Mouse (Mus musculus): ENCODE data around the gene Pdzd2. TPM values are rescaled to one million over a fixed set of nuclear protein-coding genes. Genes with fewer than 3 reads are reported as not detected.

Gene Pdzd2
- polyA plus RNA-seq, 1 experiment from 2014 or later: 27.0 TPM

GRCm38 (mm10) chr15:12665946-12666345 lies 73.8 kb downstream of the Pdzd2 start:
- H3K9me3 ChIP-seq (replicated peaks; ENCODE audit: control insufficient read depth, low read length): no peaks in the 10 kb centered on the region
- no peak for ATAC-seq (ENCODE audit: insufficient read depth, low FRiP score)
- no peak overlapping the region for H3K4me3 ChIP-seq (replicated peaks; ENCODE audit: low read length)
- no peaks in the 10 kb centered on the region for H3K27me3 ChIP-seq (ENCODE audit: control insufficient read depth, insufficient read depth, low read length)
- whole genome bisulfite sequencing: 93% methylated on average over 6 of the region's 6 CpGs
- H3K27ac ChIP-seq (ENCODE audit: low read length): no peak overlapping the region
- H3K36me3 ChIP-seq (ENCODE audit: control insufficient read depth, insufficient read depth, low read length): no peaks in the 10 kb centered on the region
- H3K4me1 ChIP-seq (ENCODE audit: control insufficient read depth, insufficient read depth, low read length): 0 out of 2 replicates have a peak, but pooled peaks cover 6% of the 10 kb centered on the region
- no peak overlapping the region for H3K9ac ChIP-seq (ENCODE audit: low read length)
- H3K4me2 ChIP-seq (ENCODE audit: low read depth, low read length): no peak overlapping the region

GRCm38 (mm10) chr15:12663351-12663750 lies 76.4 kb downstream of the Pdzd2 start:
- Histone ChIP-seq H3K4me1 (ENCODE audit: control insufficient read depth, insufficient read depth, low read length) (0 out of 2 replicates have a peak, but pooled peaks cover 6% of the 10 kb centered on the region), H3K27me3 (ENCODE audit: control insufficient read depth, insufficient read depth, low read length) (no peaks in the 10 kb centered on the region), H3K36me3 (ENCODE audit: control insufficient read depth, insufficient read depth, low read length) (no peaks in the 10 kb centered on the region), H3K9me3 (replicated peaks; ENCODE audit: control insufficient read depth, low read length) (no peaks in the 10 kb centered on the region), H3K4me3 (replicated peaks; ENCODE audit: low read length) (no peak overlapping the region), H3K4me2 (ENCODE audit: low read depth, low read length) (no peak overlapping the region), H3K9ac (ENCODE audit: low read length) (no peak overlapping the region), H3K27ac (ENCODE audit: low read length) (no peak overlapping the region)
- 89% methylated on average over 9 of the region's 9 CpGs for WGBS
- ATAC-seq (ENCODE audit: insufficient read depth, low FRiP score): no peak

- Histone ChIP-seq H3K27ac (ENCODE audit: low read length) (no peak overlapping the region), H3K9me3 (replicated peaks; ENCODE audit: control insufficient read depth, low read length) (no peaks in the 10 kb centered on the region; the same call in 1 of the 2 replicates), H3K4me1 (ENCODE audit: control insufficient read depth, insufficient read depth, low read length) (no peaks in the 10 kb centered on the region), H3K4me3 (replicated peaks; ENCODE audit: low read length) (no peak overlapping the region), H3K4me2 (ENCODE audit: low read depth, low read length) (no peak overlapping the region), H3K9ac (ENCODE audit: low read length) (no peak overlapping the region), H3K36me3 (ENCODE audit: control insufficient read depth, insufficient read depth, low read length) (no peaks in the 10 kb centered on the region), H3K27me3 (ENCODE audit: control insufficient read depth, insufficient read depth, low read length) (no peaks in the 10 kb centered on the region)
- no peak for ATAC-seq (ENCODE audit: insufficient read depth, low FRiP score)
- 80% methylated on average over 9 of the region's 9 CpGs for WGBS
Measured at GRCm38 (mm10) chr15:12660320-12660719, 79.4 kb downstream of the Pdzd2 start.

GRCm38 (mm10) chr15:12655959-12656662 lies 83.6 kb downstream of the Pdzd2 start:
- Histone ChIP-seq H3K4me1 (ENCODE audit: control insufficient read depth, insufficient read depth, low read length) (no peaks in the 10 kb centered on the region), H3K4me2 (ENCODE audit: low read depth, low read length) (no peak overlapping the region), H3K27me3 (ENCODE audit: control insufficient read depth, insufficient read depth, low read length) (no peaks in the 10 kb centered on the region), H3K27ac (ENCODE audit: low read length) (no peak overlapping the region), H3K9me3 (replicated peaks; ENCODE audit: control insufficient read depth, low read length) (no peaks in the 10 kb centered on the region; the same call in 1 of the 2 replicates), H3K4me3 (replicated peaks; ENCODE audit: low read length) (no peak overlapping the region), H3K9ac (ENCODE audit: low read length) (no peak overlapping the region), H3K36me3 (ENCODE audit: control insufficient read depth, insufficient read depth, low read length) (no peaks in the 10 kb centered on the region)
- 63% methylated on average over 6 of the region's 6 CpGs for WGBS
- no peak for ATAC-seq (ENCODE audit: insufficient read depth, low FRiP score)

GRCm38 (mm10) chr15:12655316-12655715 lies 84.4 kb downstream of the Pdzd2 start:
- no peak for ATAC-seq (ENCODE audit: insufficient read depth, low FRiP score)
- H3K9me3 ChIP-seq (replicated peaks; ENCODE audit: control insufficient read depth, low read length): no peaks in the 10 kb centered on the region; the same call in 1 of the 2 replicates
- WGBS: 93% methylated on average over 7 of the region's 7 CpGs

GRCm38 (mm10) chr15:12652336-12653031 lies 87.2 kb downstream of the Pdzd2 start:
- Histone ChIP-seq H3K4me3 (replicated peaks; ENCODE audit: low read length) (no peak overlapping the region), H3K27ac (ENCODE audit: low read length) (peak overlapping the region; percentile 60), H3K27me3 (ENCODE audit: control insufficient read depth, insufficient read depth, low read length) (no peaks in the 10 kb centered on the region), H3K9me3 (replicated peaks; ENCODE audit: control insufficient read depth, low read length) (no peaks in the 10 kb centered on the region; the same call in 1 of the 2 replicates), H3K36me3 (ENCODE audit: control insufficient read depth, insufficient read depth, low read length) (no peaks in the 10 kb centered on the region), H3K4me2 (ENCODE audit: low read depth, low read length) (peak overlapping the region; percentile 4; the same call in 1 of the 2 replicates), H3K4me1 (ENCODE audit: control insufficient read depth, insufficient read depth, low read length) (peaks cover 4% of the 10 kb centered on the region; the same call in 1 of the 2 replicates), H3K9ac (ENCODE audit: low read length) (no peak overlapping the region)
- 57% methylated on average over 15 of the region's 15 CpGs for WGBS
- ATAC-seq (ENCODE audit: insufficient read depth, low FRiP score): peak; percentile 37; the same call in 1 of the 2 replicates

More at GRCm38 (mm10) chr15:12655316-12655715, 84.4 kb downstream of the Pdzd2 start:
- no peaks in the 10 kb centered on the region for H3K36me3 ChIP-seq (ENCODE audit: control insufficient read depth, insufficient read depth, low read length)
- no peak overlapping the region for H3K4me2 ChIP-seq (ENCODE audit: low read depth, low read length)
- H3K4me3 ChIP-seq (replicated peaks; ENCODE audit: low read length): no peak overlapping the region
- H3K9ac ChIP-seq (ENCODE audit: low read length): no peak overlapping the region
- H3K4me1 ChIP-seq (ENCODE audit: control insufficient read depth, insufficient read depth, low read length): 0 out of 2 replicates have a peak, but pooled peaks cover 3% of the 10 kb centered on the region
- H3K27me3 ChIP-seq (ENCODE audit: control insufficient read depth, insufficient read depth, low read length): no peaks in the 10 kb centered on the region
- no peak overlapping the region for H3K27ac ChIP-seq (ENCODE audit: low read length)

- H3K4me2 ChIP-seq (ENCODE audit: low read depth, low read length): no peak overlapping the region
- no peak overlapping the region for H3K27ac ChIP-seq (ENCODE audit: low read length)
- ATAC-seq (ENCODE audit: insufficient read depth, low FRiP score): no peak
- no peaks in the 10 kb centered on the region for H3K36me3 ChIP-seq (ENCODE audit: control insufficient read depth, insufficient read depth, low read length)
- peaks cover 4% of the 10 kb centered on the region; the same call in 1 of the 2 replicates for H3K4me1 ChIP-seq (ENCODE audit: control insufficient read depth, insufficient read depth, low read length)
- no peaks in the 10 kb centered on the region for H3K9me3 ChIP-seq (replicated peaks; ENCODE audit: control insufficient read depth, low read length)
- H3K9ac ChIP-seq (ENCODE audit: low read length): no peak overlapping the region
- 85% methylated on average over 3 of the region's 3 CpGs for WGBS
- H3K4me3 ChIP-seq (replicated peaks; ENCODE audit: low read length): no peak overlapping the region
- no peaks in the 10 kb centered on the region for H3K27me3 ChIP-seq (ENCODE audit: control insufficient read depth, insufficient read depth, low read length)
Measured at GRCm38 (mm10) chr15:12650236-12650635, 89.5 kb downstream of the Pdzd2 start.

GRCm38 (mm10) chr15:12649674-12650073 lies 90.0 kb downstream of the Pdzd2 start:
- H3K36me3 ChIP-seq (ENCODE audit: control insufficient read depth, insufficient read depth, low read length): no peaks in the 10 kb centered on the region
- ATAC-seq (ENCODE audit: insufficient read depth, low FRiP score): no peak
- no peaks in the 10 kb centered on the region for H3K9me3 ChIP-seq (replicated peaks; ENCODE audit: control insufficient read depth, low read length)
- H3K27me3 ChIP-seq (ENCODE audit: control insufficient read depth, insufficient read depth, low read length): no peaks in the 10 kb centered on the region
- 69% methylated on average over 3 of the region's 3 CpGs for WGBS
- no peak overlapping the region for H3K27ac ChIP-seq (ENCODE audit: low read length)
- no peak overlapping the region for H3K4me2 ChIP-seq (ENCODE audit: low read depth, low read length)
- H3K9ac ChIP-seq (ENCODE audit: low read length): no peak overlapping the region
- H3K4me3 ChIP-seq (replicated peaks; ENCODE audit: low read length): no peak overlapping the region
- peaks cover 4% of the 10 kb centered on the region; the same call in 1 of the 2 replicates for H3K4me1 ChIP-seq (ENCODE audit: control insufficient read depth, insufficient read depth, low read length)

- no peaks in the 10 kb centered on the region for H3K27me3 ChIP-seq (ENCODE audit: control insufficient read depth, insufficient read depth, low read length)
- H3K4me3 ChIP-seq (replicated peaks; ENCODE audit: low read length): no peak overlapping the region
- no peak for ATAC-seq (ENCODE audit: insufficient read depth, low FRiP score)
- H3K4me2 ChIP-seq (ENCODE audit: low read depth, low read length): no peak overlapping the region
- WGBS: 60% methylated on average over 2 of the region's 2 CpGs
- H3K27ac ChIP-seq (ENCODE audit: low read length): no peak overlapping the region
- H3K4me1 ChIP-seq (ENCODE audit: control insufficient read depth, insufficient read depth, low read length): peaks cover 4% of the 10 kb centered on the region; the same call in 1 of the 2 replicates
- no peaks in the 10 kb centered on the region for H3K9me3 ChIP-seq (replicated peaks; ENCODE audit: control insufficient read depth, low read length)
- no peak overlapping the region for H3K9ac ChIP-seq (ENCODE audit: low read length)
- H3K36me3 ChIP-seq (ENCODE audit: control insufficient read depth, insufficient read depth, low read length): no peaks in the 10 kb centered on the region
Measured at GRCm38 (mm10) chr15:12649131-12649530, 90.6 kb downstream of the Pdzd2 start.

Measured in stomach, embryonic 16.5 days (tissue).